Mouse (Mus musculus): ENCODE data around the gene Gipc3. TPM values are rescaled to one million over a fixed set of nuclear protein-coding genes. Genes with fewer than 3 reads are reported as not detected.

The Gipc3 gene
- total RNA-seq, 2 experiments from 2014 or later = 1.8 TPM

DNA sequence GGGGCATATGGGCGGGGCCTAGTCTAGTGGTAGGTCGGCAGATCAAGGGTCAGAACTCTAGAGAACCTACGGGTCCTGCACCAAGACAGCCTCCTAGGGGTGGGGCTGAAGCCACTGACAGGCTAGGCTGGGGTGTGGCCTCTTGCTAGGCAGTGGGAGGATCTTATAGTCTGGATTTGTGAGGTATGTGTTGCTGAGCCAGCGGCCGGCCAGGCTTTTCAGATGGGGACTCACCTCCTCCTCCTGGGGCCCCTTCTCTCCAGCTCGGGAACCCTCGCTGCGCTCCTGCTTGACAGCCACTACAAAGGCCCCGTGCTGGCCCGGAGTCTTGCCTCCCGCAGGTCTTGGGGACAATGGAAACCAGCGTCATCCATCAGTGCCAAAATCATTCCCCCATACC lies 6.1 kb upstream of the Gipc3 start:
- no peak for DNase-seq (ENCODE audit: low spot score in 2 of 2)

DNA sequence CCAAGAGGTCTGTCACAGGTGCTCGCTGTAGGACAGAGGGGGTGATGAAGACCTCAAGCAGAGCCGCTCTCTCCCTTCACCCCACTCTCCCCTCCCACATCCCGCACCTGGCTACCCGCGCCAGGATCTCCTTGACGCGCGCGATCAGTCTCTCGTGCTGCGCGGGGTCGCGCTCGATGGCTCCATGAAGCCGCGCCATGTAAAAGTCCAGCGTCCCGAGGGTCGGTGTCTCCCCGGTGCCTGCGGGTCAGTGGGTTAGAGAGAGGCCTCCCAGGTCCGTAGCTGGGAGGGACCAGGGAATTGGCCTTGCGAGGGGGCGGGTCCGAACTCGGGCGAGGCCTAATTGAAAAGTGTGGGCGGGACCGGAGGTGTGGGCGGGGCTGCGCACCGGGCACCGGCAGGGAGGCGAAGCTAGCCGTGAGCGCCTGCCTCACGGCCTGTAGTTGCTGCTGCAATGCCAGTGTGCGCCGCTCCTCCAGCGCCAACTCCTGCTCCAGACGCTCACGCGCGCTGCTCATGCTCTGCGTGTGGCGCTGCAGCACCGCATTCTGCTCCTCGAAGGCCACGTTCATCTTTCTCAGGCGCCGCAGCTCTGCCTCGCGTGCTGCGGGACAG lies 3.5 kb upstream of the Gipc3 start:
- no peak for DNase-seq (ENCODE audit: low spot score in 2 of 2)

DNA sequence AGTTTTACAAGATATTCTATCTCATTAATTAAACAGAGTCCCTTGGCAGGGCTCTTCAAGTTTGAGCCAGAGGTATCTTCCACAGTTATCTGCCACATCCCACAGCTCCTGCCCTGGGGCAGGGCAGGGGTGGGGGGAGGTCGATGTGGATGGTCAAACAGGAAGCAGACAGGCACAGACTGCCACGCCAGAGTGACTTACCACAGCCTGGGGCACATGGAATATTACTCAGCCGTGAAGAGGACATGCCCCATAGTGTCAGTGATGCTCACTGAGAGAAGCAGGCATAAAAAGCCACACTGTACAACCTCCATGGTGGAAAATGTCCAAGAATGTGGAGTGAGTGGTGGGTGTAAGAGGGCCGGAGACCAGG lies 2.1 kb upstream of the Gipc3 start:
- no peak for DNase-seq (ENCODE audit: low spot score in 2 of 2)

DNA sequence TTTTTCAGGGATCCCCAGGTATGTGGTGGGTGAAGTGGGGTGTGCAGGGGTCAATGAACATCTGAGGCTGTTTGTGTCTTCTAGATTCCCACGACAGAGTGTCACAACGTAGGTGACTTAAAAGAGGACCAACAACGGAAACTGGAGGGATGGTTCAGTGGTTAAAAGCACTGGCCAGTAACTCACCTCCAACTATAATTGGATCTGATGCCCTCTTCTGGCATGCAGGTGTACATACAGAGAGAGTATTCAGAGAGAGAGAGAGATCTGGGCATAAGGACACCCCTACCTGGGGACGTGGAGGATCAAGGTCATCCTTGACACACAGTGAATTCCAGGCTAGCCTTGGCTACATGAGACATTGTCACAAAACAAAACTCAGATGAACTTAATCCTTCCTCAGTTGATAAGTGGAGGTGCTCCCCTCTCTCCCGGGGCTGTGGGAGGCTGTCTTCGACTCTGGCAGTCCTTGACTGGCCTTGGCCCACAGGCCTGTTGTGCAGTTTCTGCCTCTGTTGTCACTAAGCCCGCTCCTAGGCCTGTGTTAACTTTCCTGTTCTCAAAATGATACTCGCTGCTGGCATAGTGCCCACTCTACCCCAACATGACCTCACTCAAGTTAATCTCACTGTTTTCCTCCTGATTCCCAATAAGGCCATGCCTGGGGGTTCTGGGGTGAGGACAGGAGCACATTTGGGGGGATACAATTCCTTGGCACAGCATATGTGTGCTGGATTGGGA lies 1.5 kb upstream of the Gipc3 start:
- DNase-seq (ENCODE audit: low spot score in 2 of 2) = no peak

GRCm38 (mm10) chr10:81341333-81341949 lies 1.6 kb downstream of the Gipc3 start:
- DNase-seq (ENCODE audit: low spot score in 2 of 2) = peak in 1 of 2 experiments; percentile 67

- DNase-seq (ENCODE audit: low spot score in 2 of 2) = no peak
These were observed 2.3 kb downstream of the Gipc3 start for GRCm38 (mm10) chr10:81340551-81341332.

DNA sequence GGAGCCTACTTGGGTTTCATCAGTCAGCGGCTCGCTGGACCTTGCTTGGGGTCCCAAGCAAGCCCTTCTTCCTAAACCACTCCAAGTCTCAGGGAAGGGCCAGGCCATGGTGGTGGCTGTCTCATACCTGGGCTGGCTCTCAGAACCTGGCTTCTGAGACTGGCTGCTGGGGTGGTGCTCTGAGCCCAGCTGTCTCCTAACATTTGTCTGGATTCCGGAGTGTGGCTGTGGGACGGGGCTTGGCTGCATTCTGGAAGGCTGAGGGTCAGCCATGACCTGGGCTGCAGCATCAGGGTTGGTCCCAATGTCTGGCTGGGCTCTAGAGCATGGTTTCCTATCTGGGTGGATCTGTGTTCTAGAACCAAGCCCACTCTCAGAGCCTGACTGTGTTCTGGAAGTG lies 6.5 kb downstream of the Gipc3 start:
- DNase-seq (ENCODE audit: low spot score in 2 of 2) = no peak

DNA sequence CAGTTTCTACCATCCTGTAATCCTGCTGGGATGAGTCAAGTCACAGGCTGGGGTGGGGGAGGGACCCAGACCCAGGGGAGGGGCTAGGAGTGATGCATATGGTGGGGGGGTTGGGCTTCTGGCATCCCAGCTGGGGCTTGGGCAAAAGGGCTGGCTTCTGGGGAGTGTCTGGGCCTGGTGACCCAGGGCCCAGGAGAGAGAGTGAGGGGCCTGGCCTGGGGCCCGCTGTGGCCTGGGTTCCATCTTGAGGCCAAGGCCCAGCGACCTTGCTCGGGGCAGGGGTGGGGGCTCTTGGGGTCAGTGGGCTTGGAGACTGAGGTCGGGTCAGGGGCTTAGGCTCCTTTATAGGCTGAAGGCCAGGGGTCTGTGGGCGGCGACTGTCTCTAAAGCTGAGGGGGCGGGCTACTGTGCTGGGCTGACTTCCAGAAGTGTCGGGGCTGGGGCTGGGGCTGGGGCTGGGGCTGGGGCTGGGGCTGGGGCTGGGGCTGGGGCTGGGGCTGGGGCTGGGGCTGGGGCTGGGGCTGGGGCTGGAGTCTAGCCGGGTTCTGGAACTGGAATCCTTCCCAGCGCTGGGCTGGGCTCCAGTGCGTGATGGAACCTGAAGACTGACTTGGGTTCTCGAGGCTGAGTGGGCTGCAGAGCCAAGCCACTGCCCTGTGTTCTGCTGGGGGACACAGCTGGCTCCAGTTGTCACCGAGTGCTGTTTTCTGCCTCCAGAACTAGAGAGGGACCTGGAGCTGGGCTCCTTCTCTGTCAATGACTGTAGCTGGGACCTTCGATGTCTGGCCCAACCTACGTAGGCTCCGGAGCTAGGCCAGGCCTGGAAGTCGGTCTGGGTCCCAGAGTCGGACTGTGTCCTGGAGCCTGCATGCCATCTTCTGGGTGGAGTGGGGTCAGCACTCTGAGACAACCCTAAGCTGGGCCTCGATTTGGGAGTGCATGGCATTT lies 7.4 kb downstream of the Gipc3 start:
- no peak for DNase-seq (ENCODE audit: low spot score in 2 of 2)

DNA sequence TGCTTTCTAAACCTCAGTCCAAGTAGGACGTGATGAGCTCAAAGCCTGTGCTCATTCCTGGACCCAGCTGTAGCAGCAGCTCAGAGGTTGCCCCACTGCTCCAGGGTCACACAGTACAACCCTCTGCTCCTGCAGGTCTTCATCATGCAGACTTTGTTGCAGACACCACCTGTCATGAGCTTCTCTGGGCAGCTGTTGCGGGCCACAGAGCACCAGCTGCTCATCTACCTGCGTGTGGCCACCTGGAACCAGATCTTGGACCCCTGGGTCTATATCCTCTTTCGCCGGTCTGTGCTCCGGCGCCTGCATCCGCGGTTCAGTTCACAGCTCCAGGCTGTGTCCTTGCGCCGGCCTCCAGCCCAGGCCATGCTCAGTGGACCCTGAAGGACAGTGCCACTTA lies 8.7 kb downstream of the Gipc3 start:
- DNase-seq (ENCODE audit: low spot score in 2 of 2) = no peak

- no peak for DNase-seq (ENCODE audit: low spot score in 2 of 2)
These were observed 10.8 kb downstream of the Gipc3 start for GRCm38 (mm10) chr10:81332277-81332676.

DNA sequence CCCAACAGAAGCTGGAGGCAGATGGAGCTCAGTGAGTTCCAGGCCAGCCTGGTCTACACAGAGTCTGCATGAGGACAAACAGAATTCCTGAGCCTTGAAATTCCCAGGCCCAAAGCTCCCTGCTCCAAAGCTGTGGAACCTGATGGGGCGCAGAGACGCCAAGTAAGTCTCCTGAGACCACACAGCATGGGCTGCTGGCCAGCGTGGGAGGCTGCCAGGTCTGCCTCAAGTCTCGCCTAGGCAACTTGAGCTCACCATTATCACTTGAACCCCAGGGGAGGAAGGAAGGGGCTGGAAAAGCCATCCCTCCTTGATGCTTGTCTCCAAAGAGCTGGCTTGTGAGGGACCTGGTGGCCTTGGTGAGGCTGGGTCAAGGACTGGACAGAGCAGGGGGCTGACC lies 13.1 kb downstream of the Gipc3 start:
- DNase-seq (ENCODE audit: low spot score in 2 of 2) = no peak

- DNase-seq (ENCODE audit: low spot score in 2 of 2) = no peak
These were observed 13.7 kb downstream of the Gipc3 start for GRCm38 (mm10) chr10:81329194-81329975.

- no peak for DNase-seq (ENCODE audit: low spot score in 2 of 2)
These were observed 14.7 kb downstream of the Gipc3 start, which contains the start of gene Tbxa2r for GRCm38 (mm10) chr10:81328386-81328785. Tbxa2r (plus strand) TSS chr10:81328731.

- DNase-seq (ENCODE audit: low spot score in 2 of 2) = no peak
These were observed 15.1 kb downstream of the Gipc3 start for GRCm38 (mm10) chr10:81327959-81328358.

DNA sequence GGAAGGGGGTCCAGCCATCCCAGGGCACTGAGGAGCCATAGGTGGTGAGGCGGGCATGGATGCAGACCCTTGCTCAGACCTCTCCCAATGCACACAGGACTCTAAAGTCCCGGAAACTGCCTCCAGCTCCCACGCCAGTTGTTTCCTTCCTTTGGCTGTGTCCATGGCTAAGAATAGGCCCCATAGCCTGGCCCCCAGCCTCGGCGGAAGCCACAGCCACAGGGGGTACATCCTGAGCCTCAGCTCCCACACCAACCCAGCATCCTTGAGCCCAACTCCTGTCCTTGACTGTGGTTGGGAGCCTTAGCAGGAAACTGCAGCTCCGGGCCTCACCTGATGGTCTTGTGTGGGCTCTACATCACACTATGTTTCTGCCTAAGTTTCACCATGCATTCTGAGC lies 16.2 kb downstream of the Gipc3 start:
- DNase-seq (ENCODE audit: low spot score in 2 of 2) = no peak

- DNase-seq (ENCODE audit: low spot score in 2 of 2) = no peak
These were observed 17.3 kb downstream of the Gipc3 start for GRCm38 (mm10) chr10:81325781-81326180.

DNA sequence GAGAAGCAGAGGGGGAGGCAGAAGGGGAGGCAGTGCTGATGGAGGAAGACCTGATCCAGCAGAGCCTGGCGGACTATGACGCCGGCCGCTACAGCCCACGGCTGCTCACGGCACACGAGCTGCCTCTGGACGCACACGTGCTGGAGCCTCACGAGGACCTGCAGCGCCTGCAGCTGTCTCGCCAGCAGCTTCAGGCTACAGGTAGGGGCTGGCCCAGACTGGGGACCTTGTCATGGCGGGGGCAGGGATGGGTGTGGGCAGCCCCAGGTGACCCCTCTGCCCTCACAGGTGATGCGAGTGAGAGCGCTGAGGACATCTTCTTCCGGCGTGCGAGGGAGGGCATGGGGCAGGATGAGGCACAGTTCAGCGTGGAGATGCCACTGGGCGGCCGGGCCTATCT lies 17.9 kb downstream of the Gipc3 start:
- DNase-seq (ENCODE audit: low spot score in 2 of 2) = no peak

- no peak for DNase-seq (ENCODE audit: low spot score in 2 of 2)
These were observed 19.1 kb downstream of the Gipc3 start for GRCm38 (mm10) chr10:81323791-81324530.

- DNase-seq (ENCODE audit: low spot score in 2 of 2) = no peak
These were observed 19.8 kb downstream of the Gipc3 start for GRCm38 (mm10) chr10:81323141-81323775.
